Mouse (Mus musculus) urinary bladder, postnatal 14 days (tissue): ENCODE data around the gene Sh3rf1.

Experiments used
- DNase-seq: peaks from one replicate; pipeline ENCODE4 v3.0.0; 2021; ENCODE audit warnings: low spot score

The Sh3rf1 gene

DNA sequence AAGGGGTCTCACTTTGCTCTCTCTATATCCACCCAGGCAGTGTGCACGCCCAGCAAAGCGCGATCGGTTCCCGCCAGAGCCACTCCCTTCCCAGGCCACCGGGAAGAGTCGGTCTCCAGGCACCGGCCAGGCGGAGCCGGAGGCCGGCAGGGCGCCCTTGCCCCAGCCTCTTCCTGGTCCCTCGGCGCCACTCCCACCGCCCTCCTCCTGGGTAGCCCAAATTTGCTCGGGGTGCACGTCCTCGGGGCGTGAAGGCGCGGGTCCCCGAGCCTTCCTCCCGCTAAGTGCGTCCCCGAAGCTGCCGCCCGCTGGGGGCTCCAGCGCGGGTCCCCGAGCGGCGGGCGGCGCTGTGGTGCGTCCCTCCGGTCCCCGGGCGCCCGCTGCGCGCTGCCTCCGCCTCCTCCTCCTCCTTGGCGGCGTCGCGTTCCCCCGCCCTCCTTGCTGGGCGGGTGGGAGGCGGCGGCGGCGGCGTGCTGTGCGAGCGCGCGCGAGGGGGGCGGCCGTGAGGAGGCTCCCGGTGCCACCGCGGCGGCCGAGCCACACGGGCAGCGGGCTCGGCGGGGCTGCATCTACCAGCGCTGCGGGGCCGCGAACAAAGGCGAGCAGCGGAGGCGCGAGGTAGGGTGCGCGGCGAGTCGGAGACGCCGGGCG, at the start of gene Sh3rf1:
Gene Sh3rf1 (plus strand): TSS at position 144 of the 651 bp plus-strand sequence.
- DNase-seq = peak; percentile 83

DNA sequence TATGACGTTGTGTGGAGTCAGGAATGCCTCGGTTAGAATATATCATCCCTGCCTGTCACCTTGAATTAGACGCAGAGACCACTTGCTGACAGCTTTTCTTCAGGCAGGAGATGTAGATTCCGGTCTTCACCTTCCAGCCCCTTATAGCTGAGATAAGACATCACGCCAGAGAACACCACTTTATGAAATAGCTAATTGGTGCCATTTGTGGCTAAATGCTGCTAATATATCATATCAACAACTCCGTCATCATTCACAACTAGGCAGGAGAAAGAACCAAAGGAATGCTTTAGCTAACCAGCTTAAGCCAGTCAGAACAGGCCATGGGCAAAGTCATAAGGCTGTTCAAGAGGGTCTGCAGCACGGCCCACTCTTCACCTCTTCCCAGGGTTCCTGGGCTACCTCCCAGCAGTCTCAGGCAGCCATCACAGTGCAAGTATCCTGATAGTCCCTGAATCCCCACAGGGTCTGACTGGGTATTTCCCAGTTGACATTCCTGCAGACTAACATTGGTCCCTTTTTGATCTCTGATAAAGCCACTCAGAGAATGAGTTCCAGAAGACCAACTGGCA, 49.7 kb upstream of the Sh3rf1 start:
- DNase-seq = no peak

DNA sequence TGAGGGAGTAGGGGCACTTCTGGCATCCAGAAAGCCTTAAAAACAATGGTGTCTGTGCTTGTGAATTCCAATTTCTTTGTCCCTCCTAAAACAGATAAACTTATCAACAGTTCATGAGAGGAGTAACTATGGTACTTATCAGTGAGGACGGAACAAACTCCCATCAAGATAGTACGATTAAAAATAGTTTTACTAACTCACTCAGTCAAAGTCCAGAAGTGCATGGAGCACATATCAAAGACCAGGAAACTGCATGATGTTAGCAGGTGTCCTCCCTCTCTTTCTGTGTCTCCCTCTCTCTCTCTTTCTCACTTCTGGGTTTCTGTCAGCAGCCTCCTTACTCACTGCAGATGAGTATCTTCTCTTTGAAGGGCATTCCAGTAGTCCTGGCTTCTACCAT, 47.8 kb upstream of the Sh3rf1 start:
- DNase-seq = no peak

DNA sequence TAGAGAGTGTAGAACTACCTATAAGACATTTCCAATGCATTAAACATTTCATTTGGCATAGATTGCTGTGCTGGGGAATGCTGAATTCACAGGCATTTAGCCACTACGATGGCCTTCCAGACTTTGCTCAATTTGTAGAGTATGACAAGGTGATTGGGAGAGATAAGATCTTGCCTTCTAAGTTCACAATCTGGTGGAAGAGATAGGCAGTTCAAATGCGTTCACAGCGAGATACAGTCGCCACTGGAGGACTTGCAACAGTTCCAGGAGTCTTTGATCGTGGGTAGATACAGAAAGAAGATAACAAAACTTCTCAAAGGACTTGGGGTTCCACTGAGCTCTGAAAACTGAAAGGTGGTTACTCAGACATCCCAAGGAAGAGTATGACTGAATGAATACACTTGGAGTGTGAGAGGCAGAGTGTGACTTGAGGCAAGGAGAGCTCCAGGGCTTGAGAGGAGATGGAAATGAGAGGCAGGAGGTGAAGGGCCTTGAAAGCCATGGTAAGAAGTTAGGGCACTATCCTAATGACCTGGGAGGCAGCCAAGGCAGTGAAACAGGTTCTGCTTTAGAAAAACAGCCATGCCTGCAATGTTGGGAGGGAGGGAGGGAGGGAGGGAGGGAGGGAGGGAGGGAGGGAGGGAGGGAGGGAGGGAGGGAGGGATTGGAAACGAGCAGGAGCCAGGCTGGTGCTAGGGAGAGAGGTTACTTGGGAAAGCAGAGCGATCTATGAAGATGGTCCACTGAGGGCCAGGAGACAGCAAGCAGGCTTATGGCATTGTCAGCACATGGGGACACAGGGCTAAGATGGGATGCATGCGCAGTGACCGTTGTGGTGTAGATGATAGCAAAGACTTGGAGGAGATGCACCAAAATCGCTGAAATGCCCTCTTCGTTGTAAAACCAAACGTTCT, 45.7 kb upstream of the Sh3rf1 start:
- peak; percentile 22 for DNase-seq

DNA sequence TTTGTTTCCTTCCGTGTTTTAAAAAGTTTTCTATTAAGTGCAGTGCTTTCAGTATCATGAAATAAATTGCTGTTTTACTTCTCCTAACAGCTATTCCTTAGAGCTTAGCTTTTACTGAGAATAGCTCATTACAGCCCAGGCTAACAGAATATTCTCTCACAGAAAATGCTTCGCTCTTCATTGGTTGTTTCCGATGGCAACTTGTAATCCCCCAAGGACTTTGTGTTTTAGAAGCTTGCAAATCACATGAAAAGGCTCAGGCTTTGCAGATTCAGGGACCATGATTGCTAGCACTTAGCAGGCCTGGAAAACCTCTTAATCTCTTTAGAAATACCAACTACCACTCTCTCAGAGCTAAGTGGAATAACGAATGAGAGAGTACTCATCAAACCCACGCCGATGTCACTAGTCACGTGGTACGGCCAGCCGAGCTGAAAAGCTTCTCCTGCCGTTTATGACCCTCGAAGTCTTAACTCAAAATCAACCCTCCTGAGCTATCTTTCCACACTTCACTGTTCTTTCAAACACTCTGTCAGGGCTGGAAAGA, 45.0 kb upstream of the Sh3rf1 start:
- DNase-seq = no peak

DNA sequence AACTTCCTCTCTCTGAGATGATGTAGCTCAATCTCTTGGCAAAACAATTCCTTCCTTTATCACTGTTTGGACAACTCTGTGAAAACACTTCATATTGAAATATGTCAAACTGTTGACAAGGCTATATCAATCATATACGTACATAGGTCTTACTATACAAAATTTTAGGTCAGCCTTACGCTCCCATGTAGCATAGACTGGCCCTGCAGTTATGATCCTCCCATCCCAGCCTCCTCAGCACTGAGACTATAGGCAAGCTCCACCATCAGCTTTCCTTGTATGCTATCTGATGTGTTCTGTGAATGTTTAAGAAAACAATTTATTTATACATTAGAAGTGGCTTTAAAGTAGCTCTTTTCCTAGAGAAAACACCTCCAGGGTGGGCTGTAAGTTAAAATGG, 42.1 kb upstream of the Sh3rf1 start:
- DNase-seq = no peak

DNA sequence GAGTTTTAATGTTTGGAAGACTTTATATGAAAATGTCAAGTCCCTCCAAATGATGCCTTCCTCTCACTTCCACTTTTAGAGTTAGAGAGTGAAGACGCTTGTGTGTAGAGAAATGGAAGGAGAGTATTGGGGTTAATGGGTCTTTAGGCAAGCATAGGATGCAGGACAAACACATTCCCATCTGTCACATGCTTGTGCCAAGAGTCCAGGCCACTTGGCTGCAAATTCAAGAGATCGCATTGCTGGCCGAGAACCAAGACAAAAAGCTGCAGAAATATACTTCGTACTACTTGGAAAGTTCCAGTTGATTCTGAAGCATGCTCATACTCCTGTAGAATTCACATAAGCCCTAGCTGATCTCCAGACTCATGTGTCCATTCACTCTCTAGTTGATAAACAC, 41.7 kb upstream of the Sh3rf1 start:
- DNase-seq = no peak

DNA sequence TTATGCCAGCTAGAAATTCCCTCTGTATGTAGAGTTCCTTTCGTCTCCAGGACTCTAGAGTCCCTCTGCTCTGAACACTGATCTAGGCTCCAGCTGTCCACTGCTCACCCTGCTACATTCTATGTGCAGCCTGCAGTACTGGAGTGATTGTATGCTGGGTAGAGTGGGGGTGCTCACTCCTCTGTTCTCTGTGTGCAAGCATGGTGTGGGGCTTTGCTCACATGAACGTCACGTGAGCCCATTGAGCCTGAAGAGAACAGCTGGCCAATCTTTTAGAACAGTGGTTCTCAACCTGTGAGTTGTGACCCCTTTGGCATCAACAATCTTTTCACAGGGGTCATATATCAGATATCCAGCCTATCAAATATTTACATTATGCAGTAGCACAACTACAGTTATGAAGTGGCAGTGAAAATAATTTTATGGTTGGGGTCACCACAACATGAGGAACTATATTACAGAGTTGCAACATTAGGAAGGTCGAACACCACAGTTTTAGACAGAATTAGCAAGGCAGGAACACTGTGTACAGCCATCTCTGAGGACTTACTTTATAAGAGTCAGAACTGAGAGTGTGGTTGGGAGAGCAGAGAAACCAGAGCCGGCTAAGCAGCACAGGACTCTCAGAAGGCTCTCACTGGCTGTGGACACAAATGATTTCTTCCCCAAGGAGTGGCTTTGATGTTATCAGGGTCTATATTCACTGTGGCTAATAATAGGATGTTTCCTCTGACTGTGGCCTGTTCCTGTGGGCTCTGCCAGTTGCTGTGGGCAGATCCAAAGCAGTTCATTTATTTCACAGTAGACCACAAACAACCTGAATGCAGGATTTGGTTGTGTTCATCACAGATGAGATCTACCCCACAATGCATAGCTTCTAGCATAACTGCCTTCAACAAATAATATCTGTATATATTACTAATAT, 38.1 kb upstream of the Sh3rf1 start:
- DNase-seq = no peak

DNA sequence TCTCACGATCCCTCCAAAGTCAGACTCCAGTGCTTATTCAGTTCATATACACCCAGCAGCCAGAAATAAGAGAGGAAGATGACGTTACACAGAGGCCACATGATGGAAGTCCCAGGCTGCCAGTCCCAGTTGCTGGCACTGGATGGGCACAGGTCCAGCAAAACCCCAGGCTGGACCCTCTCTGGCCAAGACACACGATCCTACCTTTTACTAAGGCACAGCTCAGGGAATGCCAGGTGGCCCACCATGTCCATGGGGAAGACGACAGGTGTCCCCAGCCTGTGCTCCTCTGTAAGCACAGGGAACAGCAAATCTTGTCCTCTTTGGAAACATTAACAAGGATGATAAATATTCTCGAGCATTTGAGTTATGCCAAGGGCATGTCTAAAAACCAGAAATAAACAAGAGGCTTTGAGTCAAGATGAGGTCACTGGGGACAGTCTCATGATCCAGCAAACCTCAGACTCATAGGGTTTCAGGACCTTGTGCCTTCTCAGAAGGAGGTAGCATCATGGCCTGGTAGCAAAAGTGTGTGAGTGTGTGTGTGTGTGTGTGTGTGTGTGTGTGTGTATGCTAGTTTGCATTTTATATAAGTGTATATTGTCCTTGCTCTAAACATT, 29.3 kb upstream of the Sh3rf1 start:
- DNase-seq = no peak

DNA sequence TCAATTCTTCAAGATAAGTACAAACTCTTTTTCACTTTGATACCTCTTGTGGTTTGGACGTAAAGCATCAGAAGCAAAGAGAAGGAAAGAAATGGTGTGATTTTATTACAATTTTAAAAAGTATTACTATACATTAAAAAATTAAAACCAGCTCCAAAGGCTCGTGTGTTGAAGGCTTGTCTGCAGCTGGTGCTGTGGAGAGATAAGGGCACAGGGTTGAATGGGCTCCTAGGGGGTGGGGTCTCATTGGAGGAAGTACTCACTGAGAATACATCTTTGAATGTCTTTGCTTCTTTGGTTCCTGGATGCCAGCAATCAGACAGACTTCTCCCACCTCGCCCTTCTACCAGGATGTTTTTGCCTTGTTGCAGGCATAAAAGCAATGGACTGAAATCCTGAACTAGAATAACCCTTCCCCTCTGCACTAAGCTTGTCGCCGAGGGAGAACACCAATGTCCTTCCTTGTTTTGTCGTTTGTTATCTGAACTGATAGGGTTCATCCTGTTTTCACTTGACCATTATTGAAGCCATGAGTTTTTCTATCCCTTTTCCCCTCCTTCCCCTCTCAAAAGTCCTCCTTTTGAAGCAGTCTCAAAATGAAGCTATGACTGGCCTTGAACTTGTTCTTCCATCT, 23.3 kb upstream of the Sh3rf1 start:
- no peak for DNase-seq

DNA sequence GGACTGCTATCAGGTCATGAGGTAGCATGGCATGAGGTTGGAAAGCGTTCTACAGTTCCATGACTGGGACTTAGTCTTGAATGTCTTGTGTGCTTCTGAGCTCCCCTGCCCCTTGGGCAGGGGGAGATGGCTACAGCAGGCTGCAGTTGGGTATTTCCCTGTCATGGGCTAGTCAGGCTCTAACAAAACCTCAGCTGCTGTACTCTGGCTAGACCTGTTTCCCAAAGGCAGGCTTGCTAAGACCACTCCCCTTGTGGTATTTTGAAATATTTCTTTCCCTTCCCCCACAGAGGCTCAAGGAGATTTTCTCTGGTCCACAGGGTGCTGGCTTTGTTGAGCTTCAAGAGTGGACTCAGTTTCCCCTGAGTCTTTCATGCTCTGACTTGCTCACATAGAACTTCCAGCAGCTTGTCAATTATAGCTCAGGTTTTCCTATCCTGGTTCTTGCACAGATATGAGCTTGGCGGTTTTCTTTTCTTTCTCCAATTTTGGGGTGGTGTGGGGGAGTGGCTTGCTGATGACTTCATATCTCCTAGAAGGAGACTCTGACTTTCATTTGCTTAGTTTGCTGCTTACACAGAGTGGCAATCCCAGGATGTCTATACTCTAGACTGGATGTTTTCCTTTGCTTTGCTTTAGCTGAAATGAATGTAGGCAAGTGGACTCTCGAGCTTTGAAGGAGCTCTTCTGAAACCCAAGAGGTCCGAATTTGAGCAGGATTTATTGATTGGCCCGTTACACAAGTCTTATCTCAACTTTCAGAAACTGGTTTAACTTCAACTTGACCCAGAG, 20.4 kb upstream of the Sh3rf1 start:
- DNase-seq = no peak

DNA sequence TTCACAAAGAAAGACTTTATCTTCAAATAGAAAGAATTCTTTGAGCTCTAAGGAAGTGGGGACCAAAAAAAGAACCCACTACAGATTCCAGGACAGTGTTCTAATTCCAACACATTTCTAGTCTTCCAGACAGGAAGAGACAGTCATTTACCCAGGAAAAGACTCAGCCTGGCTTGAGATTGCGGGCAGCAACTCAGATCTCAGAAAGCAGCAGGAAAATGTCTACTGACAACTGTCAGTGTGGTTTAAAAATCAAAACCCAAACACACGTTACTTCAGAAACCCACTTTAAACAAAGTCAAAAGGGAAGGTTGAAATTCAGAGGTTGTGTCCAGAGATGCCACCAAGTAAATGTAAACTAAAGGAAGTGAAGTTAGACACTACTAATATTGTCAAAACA, 16.8 kb upstream of the Sh3rf1 start:
- DNase-seq = no peak

DNA sequence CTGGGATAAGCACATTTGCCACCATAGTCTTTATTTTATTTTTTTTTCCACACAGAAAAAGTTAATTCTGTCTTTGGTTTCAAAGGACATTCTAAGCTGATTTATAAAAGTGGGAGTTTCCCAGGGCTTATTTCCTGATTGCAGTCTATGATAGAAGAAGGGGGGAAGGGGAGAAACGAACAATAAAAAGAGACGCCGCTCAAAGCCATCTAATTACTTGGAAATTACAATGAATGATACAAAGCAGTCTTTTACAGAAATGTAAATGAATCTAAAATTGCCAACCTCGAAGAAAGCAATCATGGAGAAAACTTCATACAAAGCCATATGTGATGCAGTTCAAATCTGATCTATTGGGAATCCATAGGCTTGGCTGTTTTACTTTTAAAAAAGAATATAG, 16.0 kb upstream of the Sh3rf1 start:
- no peak for DNase-seq

DNA sequence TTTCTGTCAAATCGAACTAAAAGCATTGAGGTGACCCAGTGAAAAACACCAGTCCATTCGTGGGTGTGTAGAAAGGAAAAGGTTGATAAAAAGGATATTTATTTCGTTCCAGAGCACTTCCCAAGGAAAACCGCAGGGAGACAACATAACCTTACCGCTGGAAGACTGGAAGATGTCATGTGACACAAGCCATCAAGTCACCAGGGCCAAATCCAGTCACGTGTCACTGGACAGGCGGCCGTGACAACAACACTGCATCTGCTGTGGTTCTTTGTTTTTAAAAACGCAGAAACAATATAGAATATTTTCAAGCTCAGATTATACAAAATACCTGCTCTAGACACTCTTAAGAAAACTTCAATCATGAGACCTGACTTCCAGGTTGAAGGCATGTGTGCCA, 15.0 kb upstream of the Sh3rf1 start:
- DNase-seq = no peak

DNA sequence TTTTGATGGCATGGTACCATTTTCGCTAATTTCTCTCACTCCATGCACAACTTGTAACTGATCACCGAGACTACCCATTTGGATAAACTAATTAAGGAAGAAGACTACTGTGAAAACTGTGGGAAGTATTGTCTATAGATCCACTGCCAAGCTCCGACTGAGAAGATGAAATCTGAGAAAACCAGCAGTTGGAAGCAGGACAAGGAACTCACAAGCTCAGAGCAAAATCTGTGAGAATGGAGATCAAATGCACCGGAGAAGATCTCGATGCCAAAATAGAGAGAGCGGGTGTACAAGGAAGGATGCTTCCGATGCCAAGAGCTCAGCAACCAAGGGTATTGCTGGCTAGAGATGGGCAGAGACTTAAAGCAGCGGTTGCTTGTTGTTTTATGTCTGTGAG, 12.8 kb upstream of the Sh3rf1 start:
- no peak for DNase-seq

DNA sequence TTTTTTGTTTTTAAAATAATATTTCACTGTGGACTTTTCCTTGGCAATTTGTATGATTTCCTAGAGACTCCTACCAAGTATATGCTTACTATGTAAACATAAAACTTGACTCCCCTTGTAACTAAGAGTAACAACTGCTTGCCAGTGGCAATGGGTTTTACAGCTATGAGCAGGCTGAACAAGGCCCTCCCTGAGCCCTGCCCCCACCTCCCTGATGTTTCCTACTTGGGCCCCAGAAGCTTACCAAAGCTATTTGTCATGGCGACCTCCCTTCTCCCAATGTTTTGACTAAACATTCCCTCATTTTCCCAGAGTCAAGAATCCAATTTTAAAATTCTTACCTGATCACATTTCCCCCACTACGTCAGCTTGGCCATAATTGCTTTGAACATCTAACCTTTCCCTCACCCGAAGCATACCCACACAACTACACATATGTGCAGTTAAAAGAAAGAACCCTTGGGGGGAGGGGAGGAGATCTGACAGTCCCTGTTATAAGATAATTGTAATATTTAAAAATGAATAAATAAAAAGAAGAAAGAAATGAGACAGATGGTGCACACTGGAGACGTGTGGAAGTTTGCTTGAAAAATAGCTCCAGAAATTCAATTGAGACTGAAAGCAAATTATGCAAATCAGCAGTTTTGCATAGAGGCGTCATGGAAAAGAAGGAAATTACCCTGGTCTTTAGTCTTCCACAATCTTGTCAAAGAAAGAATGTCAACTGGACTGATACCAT, 8.4 kb upstream of the Sh3rf1 start:
- DNase-seq = no peak

DNA sequence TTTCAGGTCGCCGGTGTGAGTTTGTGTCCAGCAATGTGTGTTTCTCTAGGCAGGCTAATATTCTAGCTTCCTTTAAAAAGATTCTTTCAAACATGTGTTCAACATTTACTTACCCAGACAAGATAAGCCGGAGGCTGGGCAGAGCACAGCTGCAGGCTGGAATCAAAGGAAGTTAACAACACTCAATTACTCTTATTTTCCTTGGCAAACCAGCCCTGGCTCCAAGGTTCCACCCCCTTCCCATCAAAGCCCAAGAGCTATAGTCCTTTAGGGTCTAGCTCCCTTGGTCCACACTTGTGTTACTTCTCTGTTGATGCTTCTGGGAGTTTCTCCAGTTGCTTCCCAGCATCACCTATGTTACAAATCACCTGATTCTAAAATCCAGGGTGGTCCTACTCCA, 6.7 kb upstream of the Sh3rf1 start:
- no peak for DNase-seq

DNA sequence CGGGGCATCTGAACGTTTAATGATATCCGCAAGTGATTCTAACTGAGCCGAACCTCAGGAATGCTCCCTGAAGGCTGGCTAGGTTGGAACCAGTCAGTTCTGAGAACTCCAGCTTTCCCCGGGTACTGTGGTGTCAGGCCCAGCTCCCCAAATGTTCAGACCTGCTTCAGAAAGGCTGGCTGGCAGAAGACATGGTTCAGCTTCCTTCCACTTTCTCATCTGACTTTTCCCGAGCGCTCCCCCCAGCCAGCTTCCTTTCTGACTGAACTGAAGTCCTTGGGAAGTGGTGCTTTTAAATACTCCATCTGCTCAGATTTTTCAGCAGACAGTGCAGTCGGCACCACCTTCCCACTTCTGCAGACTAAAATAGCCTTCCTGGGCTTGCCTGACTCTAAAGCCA, 6.2 kb upstream of the Sh3rf1 start:
- no peak for DNase-seq

DNA sequence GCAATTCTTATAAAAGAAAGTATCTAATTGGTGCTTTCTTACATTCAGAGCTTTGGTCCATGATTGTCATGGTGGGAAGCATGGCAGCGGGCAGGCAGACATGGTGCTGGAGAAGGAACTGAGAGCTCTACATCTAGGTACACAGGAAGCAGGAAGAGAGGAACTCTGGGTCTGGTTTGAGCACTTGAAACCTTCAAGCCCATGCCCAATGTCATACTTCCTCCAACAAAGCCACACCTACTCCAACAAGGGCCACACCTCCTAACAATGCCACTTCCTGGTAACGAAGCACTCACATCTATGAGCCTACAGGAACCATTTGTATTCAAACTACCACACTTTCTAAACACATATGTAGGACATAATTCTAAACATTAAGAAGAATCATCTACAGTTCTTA, 5.2 kb upstream of the Sh3rf1 start:
- DNase-seq = no peak
